Mouse (Mus musculus): Measurements from ENCODE around the gene Spag17. TPM values are rescaled to one million over a fixed set of nuclear protein-coding genes. Genes with fewer than 3 reads are reported as not detected.
A peak's percentile ranks its signal among the peaks of the same experiment; 100 is the strongest.

Gene Spag17
- polyA plus RNA-seq, 1 experiment, result 0.03 TPM

DNA sequence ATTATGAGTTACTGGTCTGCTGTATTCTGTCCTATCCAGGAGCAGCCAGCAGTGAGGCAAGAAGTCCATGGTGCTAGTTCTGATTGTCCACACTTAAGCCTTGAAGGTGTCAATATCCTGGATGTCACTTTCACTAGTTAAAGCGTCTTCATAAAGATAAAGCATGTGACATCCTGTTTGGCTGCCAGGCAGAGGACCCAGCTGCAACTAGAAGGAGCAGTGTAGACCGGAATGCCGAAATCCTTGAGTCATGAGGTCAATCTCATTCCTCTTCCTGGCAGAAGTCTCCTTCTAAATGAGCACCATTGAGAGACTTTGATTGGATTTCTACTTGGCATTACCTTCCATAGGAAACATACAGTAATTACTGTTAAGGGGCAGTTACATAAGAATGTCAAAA, 295.3 kb downstream of the Spag17 start:
- WGBS, result 93% methylated on average over 3 of the region's 3 CpGs
- DNase-seq, result no peak
- Histone ChIP-seq H3K27me3 (ENCODE audit: control insufficient read depth, insufficient read depth, low read length) (no peaks in the 10 kb centered on the region), H3K27ac (ENCODE audit: control insufficient read depth, insufficient read depth, low read length) (no peak overlapping the region), H3K4me1 (replicated peaks; ENCODE audit: control insufficient read depth, insufficient read depth, low read length) (no peaks in the 10 kb centered on the region), H3K36me3 (ENCODE audit: control insufficient read depth, insufficient read depth, low read length) (peaks cover 49% of the 10 kb centered on the region), H3K4me3 (ENCODE audit: control insufficient read depth, insufficient read depth, low read length) (no peak overlapping the region)
- TF ChIP-seq POLR2A (IDR thresholded peaks at IDR 0.05; ENCODE audit: control insufficient read depth, extremely low read depth, insufficient read depth, low read length, poor library complexity), result no peak
- TF ChIP-seq CTCF (IDR thresholded peaks at IDR 0.05; ENCODE audit: borderline replicate concordance, control insufficient read depth, extremely low read depth, insufficient read depth, low read length, poor library complexity), result no peak

- TF ChIP-seq CTCF (IDR thresholded peaks at IDR 0.05; ENCODE audit: borderline replicate concordance, control insufficient read depth, extremely low read depth, insufficient read depth, low read length, poor library complexity), result no peak
- no peak for TF ChIP-seq POLR2A (IDR thresholded peaks at IDR 0.05; ENCODE audit: control insufficient read depth, extremely low read depth, insufficient read depth, low read length, poor library complexity)
- Histone ChIP-seq H3K36me3 (ENCODE audit: control insufficient read depth, insufficient read depth, low read length) (peaks cover 30% of the 10 kb centered on the region), H3K4me1 (replicated peaks; ENCODE audit: control insufficient read depth, insufficient read depth, low read length) (no peaks in the 10 kb centered on the region), H3K27ac (ENCODE audit: control insufficient read depth, insufficient read depth, low read length) (no peak overlapping the region), H3K27me3 (ENCODE audit: control insufficient read depth, insufficient read depth, low read length) (no peaks in the 10 kb centered on the region), H3K4me3 (ENCODE audit: control insufficient read depth, insufficient read depth, low read length) (no peak overlapping the region)
- WGBS, result 77% methylated on average over 1 of the region's 1 CpGs
- peak; percentile 45 for DNase-seq
Measured at GRCm38 (mm10) chr3:100189444-100189843, 304.2 kb downstream of the Spag17 start.

DNA sequence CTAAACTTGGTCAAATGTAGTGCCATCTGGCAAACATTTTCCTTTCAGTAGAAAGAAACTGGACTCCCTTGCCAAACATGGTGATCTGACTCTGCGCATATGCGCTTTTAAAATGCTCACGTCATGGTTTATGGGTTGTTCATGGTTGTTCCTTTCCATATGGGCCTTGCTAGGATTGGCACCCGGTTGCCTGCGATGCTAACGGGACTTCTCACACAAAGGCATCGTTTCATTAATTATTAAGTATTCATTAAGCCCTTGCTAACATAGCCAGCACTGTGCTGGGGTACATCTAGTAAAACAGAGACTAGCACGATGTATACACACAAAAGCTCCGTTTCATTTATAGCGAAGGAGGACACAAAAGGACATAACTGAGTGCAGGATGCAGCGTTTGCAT, 304.7 kb downstream of the Spag17 start:
- no peak for DNase-seq
- Histone ChIP-seq H3K36me3 (ENCODE audit: control insufficient read depth, insufficient read depth, low read length) (peaks cover 27% of the 10 kb centered on the region), H3K27me3 (ENCODE audit: control insufficient read depth, insufficient read depth, low read length) (no peaks in the 10 kb centered on the region), H3K4me1 (replicated peaks; ENCODE audit: control insufficient read depth, insufficient read depth, low read length) (no peaks in the 10 kb centered on the region), H3K4me3 (ENCODE audit: control insufficient read depth, insufficient read depth, low read length) (no peak overlapping the region), H3K27ac (ENCODE audit: control insufficient read depth, insufficient read depth, low read length) (no peak overlapping the region)
- TF ChIP-seq CTCF (IDR thresholded peaks at IDR 0.05; ENCODE audit: borderline replicate concordance, control insufficient read depth, extremely low read depth, insufficient read depth, low read length, poor library complexity) (no peak), POLR2A (IDR thresholded peaks at IDR 0.05; ENCODE audit: control insufficient read depth, extremely low read depth, insufficient read depth, low read length, poor library complexity) (no peak)
- 97% methylated on average over 11 of the region's 11 CpGs for whole genome bisulfite sequencing

Data from thymus, adult 2 months (tissue).